Mouse (Mus musculus) ES-E14 (cell line): ENCODE results near the gene Acin1. TPM values are rescaled to one million over a fixed set of nuclear protein-coding genes. Genes with fewer than 3 reads are reported as not detected.

Experiments
- DNase-seq: peaks from one replicate; pipeline ENCODE4 v3.0.0-alpha.2; 2013; ENCODE audit warnings: low read depth, low spot score
- H3K27ac ChIP-seq: 2 replicates; pipeline ENCODE4 v1.5.1; 2012; ENCODE audit warnings: low read depth, mild to moderate bottlenecking, low read length, moderate library complexity, mixed read lengths; ENCODE audit not compliant: poor library complexity, insufficient read depth, severe bottlenecking
- H3K36me3 ChIP-seq: 2 replicates; pipeline ENCODE4 v1.6.1; 2012; ENCODE audit warnings: mild to moderate bottlenecking, low read length, moderate library complexity, mixed read lengths; ENCODE audit not compliant: control insufficient read depth, poor library complexity, insufficient read depth, severe bottlenecking
- H3K4me1 ChIP-seq, 2 experiments: fragments of 150-350 bp in 1 of 2; sonication (generic) in 1 of 2; 2 replicates each; pipeline ENCODE4 v1.6.1; 2012; ENCODE audit warnings: low read length in 2 of 2, mild to moderate bottlenecking in 1 of 2, mixed read lengths in 1 of 2; ENCODE audit not compliant: control insufficient read depth in 2 of 2, insufficient read depth in 2 of 2, poor library complexity in 1 of 2
- H3K4me3 ChIP-seq, 2 experiments: fragments of 150-350 bp in 1 of 2; sonication (generic) in 1 of 2; 2 replicates each; pipeline ENCODE4 v1.5.1; 2012; ENCODE audit warnings: low read length in 2 of 2, low read depth in 1 of 2, mild to moderate bottlenecking in 1 of 2, mixed read lengths in 1 of 2; ENCODE audit not compliant: insufficient read depth in 1 of 2, poor library complexity in 1 of 2, severe bottlenecking in 1 of 2
- H3K9ac ChIP-seq: 2 replicates; pipeline ENCODE4 v1.6.1; 2012; ENCODE audit warnings: low read depth, mild to moderate bottlenecking, low read length, mixed read lengths; ENCODE audit not compliant: poor library complexity, insufficient read depth, severe bottlenecking
- H3K9me3 ChIP-seq: fragments of 150-350 bp; sonication (generic); 2 replicates; pipeline ENCODE4 v1.6.1; 2012; ENCODE audit warnings: low read depth, mild to moderate bottlenecking, low read length; ENCODE audit not compliant: control insufficient read depth, insufficient read depth
- CHD2 ChIP-seq: IDR thresholded peaks from 2 replicates; pipeline ENCODE4 v1.6.1; 2014; ENCODE audit warnings: mild to moderate bottlenecking, low read depth, low read length, inconsistent platforms
- HCFC1 ChIP-seq: IDR thresholded peaks from 2 replicates; pipeline ENCODE4 v1.6.1; 2012; ENCODE audit warnings: low read length, inconsistent platforms, borderline replicate concordance; ENCODE audit not compliant: insufficient read depth
- MAFK ChIP-seq: IDR thresholded peaks from 2 replicates; pipeline ENCODE4 v1.6.1; 2014; ENCODE audit warnings: mild to moderate bottlenecking, low read depth, low read length, inconsistent platforms; ENCODE audit not compliant: insufficient read depth
- ZC3H11A ChIP-seq: IDR thresholded peaks from 2 replicates; pipeline ENCODE4 v1.6.1; 2012; ENCODE audit warnings: low read depth, mild to moderate bottlenecking, inconsistent platforms, low read length, borderline replicate concordance
- ZNF384 ChIP-seq: IDR thresholded peaks from 2 replicates; pipeline ENCODE4 v1.6.1; 2012; ENCODE audit warnings: low read depth, low read length, inconsistent platforms
- in situ Hi-C, 2 experiments: fragments of 600-800 bp; cut with MboI; formaldehyde crosslinking; loops; one replicate each; pipeline ENCODE4 v1.15.1; 2025; ENCODE audit warnings: low sequenced_read_pairs in 2 of 2, inconsistent platforms in 1 of 2; ENCODE audit not compliant: unreplicated experiment in 2 of 2
- total RNA-seq: library from RNA; depleted of rRNA; stranded (reverse); fragments of 300-350 nt; gene quantifications from 2 replicates; pipeline ENCODE4 v1.2.3, GENCODE M21; 2012

Acin1 gene
- total RNA-seq, 1 experiment, result 121 TPM

GRCm38 (mm10) chr14:54628103-54628502, 58.6 kb downstream of the Acin1 start:
- in situ Hi-C loops, result loop anchor here in 1 of 2 experiments (25.0 kb wide), 1 partner anchor 566 kb away; no protein-coding TSS in a partner anchor

GRCm38 (mm10) chr14:54624976-54625375, 61.8 kb downstream of the Acin1 start:
- Histone ChIP-seq H3K4me3 (peak overlapping the region; percentile 19 to 48; a peak in 1 of 4 replicates), H3K27ac (no peak overlapping the region), H3K36me3 (no peaks in the 10 kb centered on the region), H3K4me1 (peaks cover 0 to 5% of the 10 kb centered on the region in 2 experiments; a peak in 1 of 4 replicates), H3K9ac (no peak overlapping the region), H3K9me3 (no peaks in the 10 kb centered on the region)
- in situ Hi-C loops, result loop anchor here in 1 of 2 experiments (25.0 kb wide), 1 partner anchor 563 kb away; no protein-coding TSS in a partner anchor
- DNase-seq, result no peak
- TF ChIP-seq MAFK, result no peak
- TF ChIP-seq HCFC1, result no peak
- no peak for TF ChIP-seq CHD2
- TF ChIP-seq ZNF384, result no peak
- TF ChIP-seq ZC3H11A, result no peak

More at GRCm38 (mm10) chr14:54628103-54628502, 58.6 kb downstream of the Acin1 start:
- H3K36me3 ChIP-seq, result peaks cover 2% of the 10 kb centered on the region; the same call in 1 of the 2 replicates
- H3K9me3 ChIP-seq, result no peaks in the 10 kb centered on the region
- peaks cover 0 to 9% of the 10 kb centered on the region in 2 experiments; a peak in 1 of 4 replicates for H3K4me1 ChIP-seq
- H3K9ac ChIP-seq, result no peak overlapping the region
- no peak for DNase-seq
- H3K4me3 ChIP-seq, result no peak overlapping the region
- TF ChIP-seq HCFC1 (no peak), ZC3H11A (no peak), ZNF384 (no peak)
- no peak overlapping the region for H3K27ac ChIP-seq

- no peaks in the 10 kb centered on the region for H3K9me3 ChIP-seq
- no peak for DNase-seq
- no peaks in the 10 kb centered on the region for H3K36me3 ChIP-seq
- no peak overlapping the region for H3K4me3 ChIP-seq
- no peak overlapping the region for H3K27ac ChIP-seq
- TF ChIP-seq CHD2, result no peak
- TF ChIP-seq HCFC1, result no peak
- no peak for TF ChIP-seq MAFK
- TF ChIP-seq ZNF384, result no peak
- TF ChIP-seq ZC3H11A, result no peak
- H3K4me1 ChIP-seq, result peaks cover 0 to 5% of the 10 kb centered on the region in 2 experiments; a peak in 1 of 4 replicates
- no peak overlapping the region for H3K9ac ChIP-seq
- in situ Hi-C loops, result no loop called here
Measured at GRCm38 (mm10) chr14:54623334-54623733, 63.4 kb downstream of the Acin1 start.

- no peak for DNase-seq
- H3K4me3 ChIP-seq, result no peak within 1 kb of the TSS
- in situ Hi-C loops, result no loop called here
- no peak within 1 kb of the TSS for H3K9ac ChIP-seq
- peaks cover 0 to 5% of the 10 kb centered on the region in 2 experiments; a peak in 1 of 4 replicates for H3K4me1 ChIP-seq
- TF ChIP-seq MAFK (no peak), ZC3H11A (no peak), CHD2 (no peak), HCFC1 (no peak), ZNF384 (no peak)
- H3K9me3 ChIP-seq, result no peaks in the 10 kb centered on the region
- H3K36me3 ChIP-seq, result peaks cover 3% of the 10 kb centered on the region
- no peak within 1 kb of the TSS for H3K27ac ChIP-seq
Measured at GRCm38 (mm10) chr14:54621133-54621532, 65.6 kb downstream of the Acin1 start, which contains the start of gene Psmb11. Gene Psmb11 (plus strand): TSS chr14:54621433.
